Mouse (Mus musculus): ENCODE results near the gene Serpinb9b.

GRCm38 (mm10) chr13:33090546-33090945, 63.3 kb downstream of the Serpinb9b start:
- TF ChIP-seq CTCF (IDR thresholded peaks at IDR 0.05; ENCODE audit: insufficient read depth, low read depth, low read length) (no peak), POLR2A (IDR thresholded peaks at IDR 0.05; ENCODE audit: insufficient read depth, low read depth, low read length) (no peak)
